25 mouse cellular contexts compared by ENCODE assay signal in the genomic region with DNA sequence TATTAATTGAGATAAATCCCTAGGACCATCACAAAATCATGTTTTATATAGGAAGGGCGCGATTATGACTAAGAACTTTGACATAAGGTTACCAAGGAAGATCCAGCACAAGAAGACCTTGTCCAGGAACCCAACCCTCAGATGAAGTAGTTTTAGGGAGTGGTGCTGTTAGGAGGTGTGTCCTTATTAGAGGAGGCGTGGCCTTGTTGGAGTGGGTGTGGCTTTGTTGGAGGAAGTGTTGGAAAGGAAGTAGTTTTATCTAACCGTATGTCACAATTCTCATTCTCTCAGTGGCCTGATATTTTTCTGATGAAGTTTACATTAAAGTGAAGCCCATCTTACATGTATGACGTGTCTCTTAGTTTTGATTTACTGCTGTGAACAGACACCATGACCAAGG.
DNase-seq lines count a peak whose midpoint lies in the region; ATAC-seq lines count a peak whose summit lies in the region.
"Had no signal": no experiment of that assay in that cellular context is flagged by ENCODE, and none has a peak within 500 bp of the region (broad histone marks: within the 10 kb centered on the region; RNA-seq: fewer than 3 reads in every experiment).

No protein-coding gene starts in this region.

- no peaks in the 10 kb centered on the region for H3K9me3 ChIP-seq in heart, embryonic 11.5 days (replicated peaks; ENCODE audit: control insufficient read depth, low read length)
- H3K9me3 ChIP-seq: forebrain, embryonic 10.5 days; limb, embryonic 10.5 days; liver, embryonic 15.5 days; megakaryocyte, embryonic 14.5 days had no signal

- WGBS in heart, embryonic 11.5 days (ENCODE audit: insufficient replicate concordance) = 88% methylated on average over 5 of the region's 5 CpGs

- H3K9ac ChIP-seq in heart, embryonic 11.5 days (ENCODE audit: low read depth, low read length) = no peak overlapping the region
- H3K9ac ChIP-seq: liver, embryonic 15.5 days had no signal

- DNase-seq in heart, adult 11 months = peak; percentile 44
- no peak for DNase-seq in frontal cortex, postnatal 10 days (ENCODE audit: low spot score in 2 of 2)
- DNase-seq in urinary bladder, postnatal 14 days (ENCODE audit: low spot score) = no peak
- DNase-seq: adrenal gland, postnatal 25 days; cerebellum, adult 11 months; cerebellum, postnatal 14 days; embryo, embryonic 11 days; gastrocnemius, postnatal 14 days; heart, postnatal 10 days; kidney, adult 2 months; kidney, postnatal 10 days; midbrain, embryonic 14.5 days; right cerebral cortex, postnatal 25 days had no signal

- no peak overlapping the region for H3K4me2 ChIP-seq in heart, embryonic 11.5 days

- no peak overlapping the region for H3K4me3 ChIP-seq in heart, embryonic 11.5 days (ENCODE audit: low read depth, low read length)
- H3K4me3 ChIP-seq: forebrain, embryonic 10.5 days; left cerebral cortex, adult 2 months; limb, embryonic 10.5 days; liver, embryonic 15.5 days; megakaryocyte, embryonic 14.5 days; myocyte had no signal

- H3K36me3 ChIP-seq in heart, embryonic 11.5 days (ENCODE audit: control insufficient read depth, insufficient read depth, low read length) = no peaks in the 10 kb centered on the region
- H3K36me3 ChIP-seq: forebrain, embryonic 10.5 days; limb, embryonic 10.5 days; liver, embryonic 15.5 days had no signal

- H3K4me1 ChIP-seq in heart, embryonic 11.5 days (ENCODE audit: control insufficient read depth, insufficient read depth, low read length) = no peaks in the 10 kb centered on the region
- H3K4me1 ChIP-seq: forebrain, embryonic 10.5 days; limb, embryonic 10.5 days had no signal

- H3K27ac ChIP-seq in heart, embryonic 11.5 days (ENCODE audit: low read depth, low read length) = no peak overlapping the region
- H3K27ac ChIP-seq: forebrain, embryonic 10.5 days; left cerebral cortex, adult 2 months; limb, embryonic 10.5 days; stomach, postnatal 0 days had no signal

- ATAC-seq in heart, embryonic 11.5 days (replicated peaks; ENCODE audit: insufficient number of reproducible peaks, low FRiP score, low TSS enrichment) = no peak
- peak; percentile 49 for ATAC-seq in granulocyte monocyte progenitor cell, adult 5-6 weeks (replicated peaks; ENCODE audit: poor library complexity, severe bottlenecking)
- ATAC-seq in megakaryocyte progenitor cell, adult 5-6 weeks (replicated peaks; ENCODE audit: poor library complexity) = peak; percentile 36; the same call in 1 of the 2 replicates
- ATAC-seq in frontal cortex, adult (ENCODE audit: low TSS enrichment) = no peak
- ATAC-seq: lung, postnatal 0 days had no signal

- H3K27me3 ChIP-seq in heart, embryonic 11.5 days (ENCODE audit: control insufficient read depth, insufficient read depth, low read length) = no peaks in the 10 kb centered on the region
- H3K27me3 ChIP-seq: liver, embryonic 15.5 days had no signal

Comparison
In these comparisons a context has a peak if more than half of its experiments do, and no peak if none do; other contexts are left out.
1. ATAC-seq: peak in granulocyte monocyte progenitor cell, adult 5-6 weeks (single experiment) and megakaryocyte progenitor cell, adult 5-6 weeks (single experiment); none in heart, embryonic 11.5 days (single experiment) and frontal cortex, adult (single experiment).